Mouse (Mus musculus) gastrocnemius, adult 18-20 months (tissue): ENCODE measurements around the gene Hexim2. TPM values are rescaled to one million over a fixed set of nuclear protein-coding genes. Genes with fewer than 3 reads are reported as not detected.

Experiments used
- DNase-seq: peaks from one replicate; pipeline ENCODE4 v3.0.0; 2021; ENCODE audit warnings: low spot score
- total RNA-seq, 2 experiments: library from RNA; stranded (reverse); gene quantifications; 2 replicates each; pipeline ENCODE4 v1.2.3; 2021

Gene Hexim2
- total RNA-seq, 2 experiments from 2014 or later = 3.3 to 4.4 TPM

DNA sequence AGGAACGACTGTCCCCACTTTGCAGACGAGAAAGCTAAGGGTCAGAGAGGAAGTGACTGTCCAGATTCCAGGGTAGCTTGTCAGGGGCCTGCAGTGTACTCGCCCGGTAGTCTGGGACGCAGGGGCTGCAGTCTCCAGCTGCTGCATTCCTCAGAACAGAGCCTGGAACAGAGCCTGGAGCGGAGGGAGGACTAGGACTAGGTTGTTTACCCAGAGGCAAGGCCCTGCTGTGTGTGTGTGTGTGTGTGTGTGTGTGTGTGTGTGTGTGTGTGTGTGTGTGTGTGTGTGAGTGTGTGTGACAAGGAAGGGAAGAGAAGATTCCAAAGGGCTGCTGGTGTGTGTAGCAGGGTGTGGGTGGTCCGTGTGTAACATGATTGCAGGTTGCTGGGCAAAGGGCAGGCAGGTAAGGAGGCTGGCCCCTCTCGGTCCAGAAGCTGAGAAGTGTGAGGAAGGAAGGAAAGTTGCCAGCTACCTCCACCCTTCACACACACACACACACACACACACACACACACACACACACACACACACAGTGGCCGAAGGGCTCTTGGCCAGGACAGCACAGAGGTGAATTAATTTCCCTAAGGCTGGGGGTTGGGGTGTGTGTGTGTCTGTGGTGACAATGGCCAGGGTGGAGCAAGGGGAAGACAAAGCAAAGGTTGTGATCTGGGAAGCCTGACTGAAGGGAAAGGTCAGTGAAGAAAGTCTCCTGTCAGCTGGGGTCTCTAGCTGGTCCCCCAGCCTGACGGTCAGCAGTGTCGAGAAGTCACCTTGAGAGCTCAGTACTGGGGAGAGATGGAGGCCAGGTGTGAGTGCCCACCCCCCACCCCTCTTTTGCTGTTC is 9.1 kb downstream of the Hexim2 start:
- DNase-seq = peak; percentile 58

DNA sequence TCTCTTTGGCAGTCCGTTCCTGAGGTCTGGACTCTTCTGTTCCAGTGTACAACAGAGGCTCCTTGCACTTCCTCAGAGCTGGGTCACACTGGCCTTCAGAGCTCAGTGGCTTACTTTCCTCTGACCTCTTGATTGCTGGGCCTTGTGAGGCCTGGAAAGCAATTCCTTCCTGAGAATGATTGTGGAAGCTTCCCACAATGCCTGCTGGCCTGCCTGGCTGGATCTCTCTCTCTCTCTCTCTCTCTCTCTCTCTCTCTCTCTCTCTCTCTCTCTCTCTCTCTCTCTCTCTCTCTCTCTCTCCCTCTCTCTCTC is 9.7 kb downstream of the Hexim2 start:
- no peak for DNase-seq

DNA sequence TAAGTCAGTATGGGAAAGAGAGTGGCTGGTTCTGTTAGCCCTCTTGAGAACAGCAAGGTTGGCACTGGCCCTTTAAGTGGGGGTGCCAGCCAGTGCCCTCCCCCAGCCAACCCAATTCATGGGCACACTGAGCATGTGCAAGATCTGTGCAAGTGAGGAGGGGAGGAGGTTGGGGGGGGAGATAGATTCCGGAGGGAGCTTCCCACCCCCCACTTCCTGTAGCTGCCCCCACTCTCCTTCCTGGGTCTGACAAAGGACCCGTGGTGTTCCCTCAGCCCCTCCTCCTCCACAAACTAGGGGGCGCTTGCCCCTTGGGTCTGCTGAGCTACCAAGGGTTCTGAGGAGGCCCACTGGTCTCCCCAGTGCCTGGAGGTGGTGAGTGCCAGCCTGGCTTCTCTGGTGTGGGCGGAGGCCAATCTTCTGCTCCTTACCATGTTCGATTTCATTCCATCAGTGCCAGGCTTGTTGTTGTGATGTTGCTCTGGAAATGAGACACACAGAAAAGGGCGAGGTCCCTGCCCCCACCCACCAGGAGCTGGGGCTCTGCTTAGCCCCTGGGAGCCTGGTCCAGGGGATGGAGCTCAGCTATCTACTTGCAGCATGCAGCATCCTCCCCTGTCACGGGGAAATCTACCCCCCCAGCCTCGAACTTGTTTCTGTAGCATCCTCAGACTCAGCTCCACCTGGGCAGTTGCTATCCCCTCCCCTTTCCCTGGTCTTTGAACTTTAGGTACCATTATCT is 10.4 kb downstream of the Hexim2 start:
- no peak for DNase-seq

DNA sequence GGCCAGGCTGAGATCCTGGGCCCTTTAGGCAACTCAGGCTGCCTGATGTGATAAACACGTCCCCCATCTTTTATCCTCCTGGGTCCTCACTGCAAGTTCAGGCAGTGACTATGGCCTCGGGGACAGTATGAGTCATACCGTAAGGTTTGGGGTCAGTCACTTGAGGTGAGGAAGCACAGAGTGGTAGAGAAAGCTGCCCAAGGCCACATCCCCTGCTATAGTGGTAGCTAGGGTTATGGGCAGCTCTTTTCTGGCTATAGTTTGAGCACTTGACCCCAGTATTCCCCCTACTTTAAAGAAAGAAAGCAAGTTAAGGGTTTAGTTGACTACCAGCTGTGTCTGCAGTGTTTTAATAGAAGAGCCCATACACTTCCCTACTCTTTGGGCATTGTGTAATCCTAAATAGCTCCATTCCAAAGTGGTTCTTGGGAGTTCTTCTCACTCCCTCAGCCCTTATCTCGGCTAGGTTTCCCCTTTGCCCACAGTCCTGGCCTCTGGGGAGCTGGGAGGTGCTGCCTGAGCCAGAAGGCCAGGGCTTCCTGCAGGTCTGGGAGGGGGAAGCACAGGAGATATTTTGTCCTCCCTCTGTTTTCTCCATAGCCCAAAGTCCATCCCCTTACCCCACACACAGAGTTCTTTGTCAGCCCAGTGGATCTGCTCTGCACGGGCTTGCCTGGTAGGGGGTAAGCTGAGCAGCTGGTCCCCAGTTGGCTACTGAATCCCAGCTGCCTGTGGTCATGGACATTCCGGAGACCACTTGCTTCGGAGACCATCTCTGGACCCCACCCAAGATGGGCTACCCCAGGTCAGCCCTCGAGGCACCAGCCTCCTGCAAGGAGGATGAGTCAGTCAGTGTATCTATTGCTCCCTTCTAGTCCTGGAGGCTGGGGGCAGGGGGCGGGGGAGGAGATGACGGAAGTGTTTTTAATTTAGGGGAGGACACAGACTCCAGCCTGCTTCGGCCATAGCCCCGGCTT is 12.4 kb downstream of the Hexim2 start:
- no peak for DNase-seq

DNA sequence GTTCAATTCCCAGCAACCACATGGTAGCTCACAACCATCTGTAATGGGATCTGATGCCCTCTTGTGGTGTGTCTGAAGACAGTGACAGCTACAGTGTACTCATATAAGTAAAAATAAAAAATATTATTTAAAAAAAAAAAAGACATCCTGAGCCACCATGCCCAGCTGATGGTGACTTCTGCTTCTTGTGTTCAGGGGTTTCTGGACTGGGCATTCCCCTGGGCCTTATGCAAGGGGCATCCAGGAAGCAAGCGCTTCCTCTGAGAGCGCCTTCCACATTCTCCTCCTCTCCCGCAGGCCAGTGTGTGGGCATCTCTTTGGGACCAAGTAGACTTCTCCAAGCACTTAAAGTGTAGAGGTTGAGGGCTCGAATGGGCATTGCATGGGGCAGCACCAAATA is 14.2 kb downstream of the Hexim2 start:
- DNase-seq = no peak

DNA sequence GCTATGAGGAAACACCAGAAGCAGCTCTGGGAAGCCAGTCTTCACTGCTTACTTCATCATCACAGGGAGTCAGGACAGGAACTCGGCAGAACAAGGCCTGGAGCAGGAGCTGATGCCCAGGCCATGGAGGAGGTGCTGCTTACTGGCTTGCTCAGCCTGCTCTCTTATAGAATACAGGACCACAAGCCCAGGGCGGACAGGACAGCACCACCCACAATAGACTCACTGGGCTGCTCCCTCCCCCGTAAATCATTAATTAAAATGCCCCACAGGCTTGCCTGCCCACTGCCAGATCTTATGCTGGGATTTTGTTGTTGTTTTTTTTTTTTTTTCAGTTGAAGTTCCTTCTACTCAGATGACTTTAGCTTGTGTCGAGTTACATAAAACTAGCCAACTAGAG is 15.5 kb downstream of the Hexim2 start:
- DNase-seq = no peak

DNA sequence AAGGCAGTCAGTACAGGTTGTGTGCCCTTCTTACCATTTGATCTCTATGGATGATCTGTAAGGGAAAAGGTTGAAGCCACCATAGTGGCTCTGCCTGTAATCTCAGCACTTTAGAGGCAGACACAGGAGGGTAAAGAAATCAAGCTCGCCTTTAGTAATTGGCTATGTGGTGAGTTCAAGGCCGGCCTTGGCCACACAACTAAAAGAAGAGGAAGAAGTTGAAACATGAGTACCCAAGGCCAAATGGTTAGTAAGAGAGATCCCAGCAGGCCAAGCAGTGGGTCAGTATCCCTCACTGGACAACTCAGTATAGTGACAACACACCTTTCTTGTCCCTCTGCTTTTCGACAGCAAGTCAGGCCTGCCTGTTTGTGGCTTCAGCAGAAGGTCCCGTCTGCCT is 17.5 kb downstream of the Hexim2 start:
- DNase-seq = no peak

DNA sequence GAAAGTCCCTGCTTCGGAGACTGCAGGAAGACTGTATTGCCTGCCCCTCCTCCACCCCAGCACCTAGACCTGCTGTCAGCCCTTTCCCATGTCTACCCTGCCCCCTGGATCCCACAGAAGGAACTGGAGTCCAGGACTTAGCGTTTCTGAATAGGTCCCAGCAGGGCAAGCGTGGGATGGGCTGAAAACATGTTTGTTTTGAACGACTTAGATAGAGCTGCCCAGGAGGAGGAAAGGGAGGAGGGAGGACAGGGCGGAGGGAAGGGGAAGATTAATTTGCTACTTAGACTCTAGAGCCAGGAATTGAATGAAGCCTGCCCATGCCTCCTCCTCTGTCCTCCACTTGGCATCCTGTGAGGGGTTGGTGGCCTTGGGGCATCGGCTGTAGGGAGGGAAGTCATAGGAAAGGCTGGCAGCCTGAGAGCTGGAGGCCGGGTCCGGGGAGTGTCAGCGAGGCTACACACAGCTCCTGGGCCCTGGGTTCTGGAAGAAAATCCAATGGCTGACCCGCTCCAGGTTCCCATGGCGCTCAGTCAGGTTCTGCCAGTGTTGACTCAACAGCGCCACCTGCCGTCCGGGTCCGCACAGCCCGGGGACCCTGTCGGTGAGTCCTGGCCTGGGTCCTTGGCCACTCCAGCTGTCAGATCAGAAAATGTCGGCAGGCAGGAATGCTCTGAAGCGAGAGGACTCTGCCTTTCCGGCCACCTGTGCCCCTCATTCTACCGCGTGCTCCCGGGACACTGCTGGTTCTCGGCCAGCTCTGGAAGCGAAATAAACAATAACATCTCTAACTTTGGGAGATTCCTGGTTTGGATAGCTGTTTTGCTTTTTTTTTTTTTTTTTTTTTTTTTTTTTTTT is 26.6 kb downstream of the Hexim2 start:
- peak; percentile 97 for DNase-seq

DNA sequence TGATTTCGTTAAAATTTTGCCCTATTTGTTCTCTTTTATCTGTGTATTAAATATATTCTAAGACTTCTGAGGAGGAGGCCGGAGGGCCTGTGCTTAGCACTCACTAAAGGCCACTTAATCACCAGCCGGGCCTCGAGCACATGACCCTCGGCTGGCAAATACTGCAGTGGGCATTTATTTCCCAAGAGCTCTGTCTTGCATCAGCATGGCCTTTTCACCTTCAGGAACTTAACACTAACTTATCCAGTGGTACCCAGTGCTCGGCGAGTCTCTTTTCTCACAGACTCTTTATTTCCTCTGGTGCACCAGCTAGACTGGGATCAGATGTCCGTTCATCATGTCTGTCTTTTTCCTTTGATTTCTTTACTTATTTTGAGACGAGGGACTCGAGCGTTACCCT is 28.5 kb downstream of the Hexim2 start:
- DNase-seq = no peak

DNA sequence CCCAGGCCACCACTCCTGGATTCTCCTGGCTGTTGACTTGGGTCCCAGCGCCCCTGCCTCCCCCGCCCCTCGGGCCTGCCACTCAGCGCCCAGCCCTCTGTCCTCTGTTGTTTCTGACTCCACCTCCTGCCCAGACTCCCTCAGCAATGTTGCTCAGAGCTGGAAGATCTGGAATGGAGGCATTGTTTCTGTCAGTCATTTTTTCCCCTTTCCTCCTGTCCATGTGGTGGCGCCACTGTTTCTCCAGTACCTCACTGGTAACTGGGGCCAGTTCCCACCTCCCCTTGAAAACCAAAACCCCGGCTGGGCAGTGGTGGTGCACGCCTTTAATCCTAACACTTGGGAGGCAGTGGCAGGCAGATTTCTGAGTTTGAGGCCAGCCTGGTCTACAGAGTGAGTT is 29.2 kb downstream of the Hexim2 start:
- no peak for DNase-seq

DNA sequence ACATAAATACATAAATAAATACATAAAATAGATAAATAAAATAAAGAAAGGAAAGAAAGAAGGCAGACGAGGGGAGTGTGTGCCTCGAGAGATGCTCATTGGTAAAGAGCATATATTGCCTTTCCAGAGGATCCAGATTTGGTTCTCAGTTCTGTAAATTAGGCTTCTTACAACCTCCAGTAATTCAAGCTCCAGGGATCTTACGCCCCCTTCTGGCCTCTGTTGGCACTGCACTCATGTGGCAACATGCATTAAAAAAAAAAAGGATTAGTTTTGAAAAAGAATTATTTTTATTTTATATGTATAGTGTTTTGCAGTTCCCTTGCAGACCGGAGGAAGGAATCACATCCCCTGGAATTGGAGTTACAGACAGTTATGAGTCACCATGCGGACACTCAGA is 29.9 kb downstream of the Hexim2 start:
- no peak for DNase-seq

DNA sequence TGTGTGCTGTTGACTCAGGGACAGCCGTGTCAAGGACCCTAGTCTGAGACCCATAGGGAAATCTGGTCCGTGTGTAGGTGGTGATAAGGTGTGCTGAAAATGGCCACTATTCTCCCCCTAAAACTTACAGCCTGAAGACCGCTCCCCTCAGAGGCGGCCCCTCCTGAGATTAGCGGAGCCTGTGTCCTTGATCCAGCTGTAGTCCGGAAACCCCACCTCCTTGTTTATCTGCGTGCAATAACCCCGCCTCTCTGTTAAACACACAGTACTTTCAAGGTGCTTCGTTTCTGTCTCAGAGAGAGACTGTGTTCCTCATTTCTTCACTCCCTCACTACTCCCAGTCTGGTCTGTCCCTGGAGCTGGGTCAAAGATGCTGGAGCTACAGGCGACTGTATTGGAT is 32.2 kb downstream of the Hexim2 start:
- DNase-seq = no peak

DNA sequence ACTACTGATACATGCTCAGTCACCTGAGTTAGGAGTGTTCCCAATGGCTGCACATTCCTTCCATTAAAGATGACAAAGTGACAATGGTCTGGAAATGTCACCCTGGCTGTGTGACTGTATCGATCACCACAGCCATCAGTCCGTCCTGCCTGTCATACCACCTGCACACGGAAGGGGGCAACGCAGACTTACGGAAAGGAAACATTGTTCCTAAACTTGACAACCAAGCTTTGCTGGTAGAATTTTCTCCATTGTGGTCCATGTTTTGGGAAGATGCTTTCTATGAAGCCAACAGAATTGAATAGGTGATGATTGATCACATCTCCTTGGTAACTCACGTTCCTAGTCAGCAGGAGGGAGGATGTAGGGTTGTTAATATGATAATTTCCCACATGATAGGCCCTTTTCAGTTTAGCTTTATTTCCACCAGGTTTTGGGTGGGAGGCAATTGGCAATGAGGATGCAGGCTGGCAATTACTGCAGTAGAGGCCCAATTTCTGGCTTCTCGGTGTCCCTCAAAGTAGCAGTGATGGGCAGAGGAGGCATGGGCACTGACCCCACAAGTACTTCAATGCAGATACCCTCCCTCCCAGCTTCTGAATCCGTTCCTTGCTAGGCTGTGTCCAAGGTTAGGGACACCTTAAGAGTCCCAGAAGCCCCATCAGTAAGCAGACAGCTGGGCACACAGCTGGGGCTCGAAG is 36.6 kb downstream of the Hexim2 start:
- DNase-seq = peak; percentile 76

DNA sequence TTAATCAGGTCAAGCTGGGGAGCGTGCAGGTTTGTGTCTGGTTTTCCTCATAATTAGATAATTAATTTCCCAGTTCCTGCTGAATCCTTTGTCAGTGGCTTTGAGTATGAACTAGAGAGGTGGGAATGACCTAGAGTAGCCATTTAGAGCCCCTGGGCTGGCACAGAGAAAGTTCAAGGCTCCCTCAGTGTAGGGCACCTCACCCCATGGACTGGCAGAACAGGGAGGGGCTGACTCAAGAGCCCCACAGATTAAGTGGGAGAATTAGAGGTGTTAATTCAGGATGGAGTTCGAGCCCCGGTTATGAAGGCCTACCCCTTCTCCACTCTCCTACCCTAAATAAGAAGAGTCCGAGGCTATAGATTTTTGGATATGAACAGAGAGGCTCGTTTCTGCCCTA is 37.4 kb downstream of the Hexim2 start:
- DNase-seq = no peak

DNA sequence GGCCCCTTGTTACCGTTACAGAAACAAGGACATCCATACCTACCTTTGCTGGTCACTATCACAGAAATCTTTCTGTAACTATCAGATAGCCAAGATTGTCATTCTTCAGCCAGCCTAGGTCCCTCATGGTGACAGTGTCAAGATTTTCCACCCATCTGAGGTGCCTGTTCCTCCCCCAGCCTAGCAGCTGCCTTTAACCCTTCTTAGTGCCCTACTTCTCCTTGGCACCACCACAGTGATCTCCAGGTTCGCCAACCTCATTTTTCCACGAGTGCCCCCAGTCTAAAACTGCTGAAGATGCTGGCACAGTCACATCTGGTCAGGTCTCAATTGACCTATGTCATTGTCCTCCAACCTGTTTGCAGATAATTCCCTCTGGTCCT is 37.9 kb downstream of the Hexim2 start:
- no peak for DNase-seq

DNA sequence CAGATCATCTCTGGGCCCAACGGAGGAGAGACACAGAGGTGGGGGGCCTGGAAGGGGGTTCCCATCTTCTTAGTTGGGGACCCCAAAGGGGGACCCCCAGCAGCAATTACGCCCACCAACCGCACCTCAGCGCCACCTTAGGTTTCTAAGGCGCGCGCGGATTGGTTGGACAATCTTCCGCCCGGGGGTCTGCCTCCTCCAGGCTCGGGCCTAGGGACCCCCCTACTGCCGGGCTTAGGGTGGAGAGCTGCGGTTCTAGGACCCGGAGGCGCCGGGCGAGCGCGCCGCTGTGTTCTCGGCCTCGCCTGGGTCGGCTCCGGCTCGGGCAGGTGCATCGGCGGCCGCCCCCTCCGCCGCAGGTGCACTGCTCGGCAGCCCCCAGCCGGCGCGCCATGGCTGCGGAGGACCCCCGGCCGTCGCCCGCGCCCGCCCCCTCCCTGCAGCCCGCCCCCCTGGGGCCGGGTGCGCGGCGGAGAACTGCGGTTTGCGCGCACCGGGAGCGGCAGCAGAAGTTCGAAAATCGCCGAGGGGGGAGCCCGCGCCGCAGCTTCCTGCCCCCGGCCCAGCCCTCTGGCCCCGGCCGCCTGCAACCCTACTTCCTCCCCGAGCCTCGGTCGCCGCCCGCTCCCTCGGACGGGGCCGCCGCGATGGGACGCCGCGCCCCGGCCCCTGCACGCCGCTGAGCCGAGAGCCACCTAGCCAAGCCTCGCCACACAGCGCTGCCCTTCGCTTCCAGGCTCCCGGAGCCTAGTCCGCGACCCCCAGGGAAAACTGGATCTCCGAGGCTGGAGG is 38.5 kb downstream of the Hexim2 start, which contains the start of gene Fmnl1:
TSS of gene Fmnl1 (plus strand) at position 614 of the 792 bp plus-strand sequence.
- DNase-seq = no peak

DNA sequence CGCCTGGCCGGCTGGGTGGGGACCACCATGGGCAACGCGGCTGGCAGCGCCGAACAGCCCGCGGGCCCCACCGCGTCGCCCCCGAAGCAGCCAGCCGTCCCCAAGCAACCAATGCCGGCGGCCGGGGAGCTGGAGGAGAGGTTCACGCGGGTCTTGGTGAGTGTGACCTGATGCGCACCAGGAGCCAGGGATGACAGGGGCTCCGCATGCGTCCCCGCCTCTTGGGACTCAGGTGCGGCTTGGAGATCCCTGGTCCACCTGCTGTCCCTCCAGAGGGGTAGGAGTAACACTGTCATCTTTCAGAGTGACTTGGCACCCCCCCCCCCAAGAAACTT is 39.0 kb downstream of the Hexim2 start:
- no peak for DNase-seq

DNA sequence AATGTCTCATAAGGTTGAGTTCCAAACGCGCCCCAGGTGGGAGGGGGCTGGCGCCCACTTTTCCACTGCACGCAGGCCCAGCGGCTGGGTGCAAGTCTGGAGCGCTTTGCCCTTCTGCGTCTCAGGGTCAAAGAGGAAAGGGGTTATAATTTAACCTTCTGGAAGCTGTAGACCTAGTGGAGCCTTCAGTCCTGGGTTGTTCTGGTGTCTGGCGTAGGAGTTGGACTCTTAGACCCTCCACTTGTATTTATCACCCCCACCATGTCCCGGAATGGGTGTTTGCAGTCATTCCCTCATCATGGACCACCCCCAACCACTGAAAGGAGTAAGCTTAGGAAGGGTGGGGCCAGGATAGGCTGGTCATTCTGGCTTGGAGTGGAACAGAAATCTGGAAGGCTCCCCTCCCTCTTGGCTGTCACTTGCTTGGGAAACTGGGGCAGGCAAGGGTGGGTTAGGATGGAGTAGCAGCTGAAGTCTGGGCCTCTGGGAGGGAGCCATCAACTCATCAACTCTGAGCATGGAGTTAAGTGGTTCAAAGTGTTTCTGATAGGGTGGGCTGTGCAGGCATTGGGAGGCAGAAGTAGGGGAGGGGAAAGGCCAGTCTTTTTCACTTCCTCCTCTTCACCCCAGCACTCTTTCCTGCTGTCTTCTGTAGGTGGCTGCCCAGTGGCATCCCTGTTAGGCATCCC is 39.6 kb downstream of the Hexim2 start:
- DNase-seq = peak; percentile 47
